Mouse (Mus musculus) liver, embryonic 14.5 days (tissue): ENCODE results near the gene Adam19. TPM values are rescaled to one million over a fixed set of nuclear protein-coding genes. Genes with fewer than 3 reads are reported as not detected.

ENCODE experiments used
- ATAC-seq: fragments of 200-750 bp; cut with Nextera tagmentation; 2 replicates; pipeline ENCODE4 v1.8.0; 2017; ENCODE audit warnings: moderate number of reproducible peaks, mild to moderate bottlenecking, moderate library complexity; ENCODE audit not compliant: insufficient read depth
- DNase-seq, 3 experiments: peaks; one replicate each; pipeline ENCODE4 v3.0.0-alpha.2; 2012 to 2013; ENCODE audit warnings: low read depth in 3 of 3, low spot score in 3 of 3
- H3K27ac ChIP-seq: fragments of 300-500 bp; sonication (generic); 2 replicates; pipeline ENCODE4 v1.5.1; 2014; ENCODE audit warnings: moderate library complexity, mild to moderate bottlenecking, control low read depth, inconsistent platforms
- H3K27me3 ChIP-seq: fragments of 300-500 bp; sonication (generic); 2 replicates; pipeline ENCODE4 v1.6.1; 2014; ENCODE audit warnings: mild to moderate bottlenecking, low read length, moderate library complexity; ENCODE audit not compliant: control insufficient read depth, insufficient read depth
- H3K36me3 ChIP-seq: fragments of 300-500 bp; sonication (generic); replicated peaks from 2 replicates; pipeline ENCODE4 v1.6.1; 2014; ENCODE audit warnings: low read depth; ENCODE audit not compliant: control insufficient read depth, insufficient read depth
- H3K4me1 ChIP-seq, 2 experiments: fragments of 200-500 bp in 1 of 2; fragments of 300-500 bp in 1 of 2; sonication (generic) in 1 of 2; replicated peaks; 2 replicates each; pipeline ENCODE4 v1.6.1; 2012 to 2014; ENCODE audit warnings: antibody characterized with exemption in 1 of 2, inconsistent platforms in 1 of 2, low read length in 1 of 2; ENCODE audit not compliant: control insufficient read depth in 2 of 2, insufficient read depth in 2 of 2
- H3K4me2 ChIP-seq: fragments of 300-500 bp; sonication (generic); 2 replicates; pipeline ENCODE4 v1.6.1; 2014; ENCODE audit warnings: low read depth, mild to moderate bottlenecking, control low read depth, moderate library complexity
- H3K4me3 ChIP-seq, 2 experiments: fragments of 200-500 bp in 1 of 2; fragments of 300-500 bp in 1 of 2; sonication (generic) in 1 of 2; 2 replicates each; pipeline ENCODE4 v1.5.1; 2012 to 2014; ENCODE audit warnings: low read depth in 2 of 2, low read length in 2 of 2, mild to moderate bottlenecking in 2 of 2, control low read depth in 1 of 2, inconsistent platforms in 1 of 2, moderate library complexity in 1 of 2; ENCODE audit not compliant: insufficient read depth in 1 of 2
- H3K9ac ChIP-seq: fragments of 300-500 bp; sonication (generic); replicated peaks from 2 replicates; pipeline ENCODE4 v1.6.1; 2014; ENCODE audit warnings: mild to moderate bottlenecking, control low read depth, moderate library complexity
- H3K9me3 ChIP-seq: fragments of 300-500 bp; sonication (generic); 2 replicates; pipeline ENCODE4 v1.6.1; 2016; ENCODE audit warnings: low read length, mixed read lengths; ENCODE audit not compliant: control insufficient read depth
- CTCF ChIP-seq: IDR thresholded peaks from 2 replicates; pipeline ENCODE4 v1.5.1; 2016; ENCODE audit warnings: antibody characterized with exemption, low read depth, control low read depth
- EP300 ChIP-seq: IDR thresholded peaks from 2 replicates; pipeline ENCODE4 v1.6.1; 2016; ENCODE audit warnings: antibody characterized with exemption, low read depth
- WGBS: fragments of 180-500 bp; shearing (Covaris S2); extraction: QIAGEN DNeasy Blood & Tissue Kit; methylation state at CpG from one replicate; pipeline ENCODE4 v1.1.7; 2014; ENCODE audit not compliant: insufficient replicate concordance; 5-methylcytosine and 5-hydroxymethylcytosine counted together
- polyA plus RNA-seq, 2 experiments: library from polyadenylated mRNA; depleted of rRNA in 1 of 2; stranded (reverse) in 1 of 2; unstranded in 1 of 2; fragments of >200 nt; fragmentation: Nextera tagmentation in 1 of 2; extraction: Ambion mirVana in 1 of 2; gene quantifications; 2 replicates each; pipeline versions ENCODE4 v1.2.1 to v1.2.3; 2012 to 2014

Adam19 gene
- polyA plus RNA-seq, 2 experiments, result 0.60 to 1.2 TPM

DNA sequence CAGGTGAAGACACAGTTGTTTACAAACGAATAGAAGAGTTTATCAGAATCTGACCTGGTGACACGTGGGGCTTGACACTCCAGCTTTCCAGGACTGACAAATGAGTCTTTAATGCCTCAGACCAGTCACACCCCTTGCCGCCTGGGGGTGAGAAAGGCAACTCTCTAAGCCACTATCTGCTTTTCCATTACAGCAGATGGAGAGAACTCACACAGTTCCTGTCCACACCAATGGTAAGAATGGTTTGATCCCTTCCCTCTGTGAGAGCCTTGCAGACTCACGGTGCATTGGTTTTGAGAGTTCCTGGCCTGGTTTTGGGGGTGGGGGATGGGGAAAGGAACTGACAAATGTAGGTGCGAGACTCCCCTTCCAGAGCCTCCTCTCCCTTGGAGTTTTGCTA, 1.5 kb upstream of the Adam19 start:
- no peaks in the 10 kb centered on the region for H3K9me3 ChIP-seq
- H3K4me2 ChIP-seq, result no peak overlapping the region
- TF ChIP-seq CTCF (no peak), EP300 (no peak)
- ATAC-seq (no peak), DNase-seq (no peak)
- H3K4me3 ChIP-seq, result no peak overlapping the region
- peaks cover 45% of the 10 kb centered on the region for H3K27me3 ChIP-seq
- H3K9ac ChIP-seq, result no peak overlapping the region
- 32% methylated on average over 5 of the region's 5 CpGs for WGBS
- no peak overlapping the region for H3K27ac ChIP-seq
- H3K4me1 ChIP-seq, result no peaks in the 10 kb centered on the region; a peak in 1 of 4 replicates
- no peaks in the 10 kb centered on the region for H3K36me3 ChIP-seq

- Histone ChIP-seq H3K36me3 (no peaks in the 10 kb centered on the region), H3K9ac (no peak overlapping the region), H3K4me1 (no peaks in the 10 kb centered on the region; a peak in 1 of 4 replicates), H3K27ac (no peak overlapping the region), H3K4me2 (peak overlapping the region; percentile 47), H3K9me3 (no peaks in the 10 kb centered on the region), H3K27me3 (peaks cover 45% of the 10 kb centered on the region), H3K4me3 (peak overlapping the region in 1 of 2 experiments; percentile 39; a peak in 1 of 4 replicates)
- 27% methylated on average over 13 of the region's 13 CpGs for WGBS
- no peak for DNase-seq
- TF ChIP-seq EP300 (no peak), CTCF (no peak)
- ATAC-seq, result 0 out of 2 replicates have a peak, but pooled peaks have one; percentile 15
These were observed 589 bp upstream of the Adam19 start for GRCm38 (mm10) chr11:46054911-46055895.

DNA sequence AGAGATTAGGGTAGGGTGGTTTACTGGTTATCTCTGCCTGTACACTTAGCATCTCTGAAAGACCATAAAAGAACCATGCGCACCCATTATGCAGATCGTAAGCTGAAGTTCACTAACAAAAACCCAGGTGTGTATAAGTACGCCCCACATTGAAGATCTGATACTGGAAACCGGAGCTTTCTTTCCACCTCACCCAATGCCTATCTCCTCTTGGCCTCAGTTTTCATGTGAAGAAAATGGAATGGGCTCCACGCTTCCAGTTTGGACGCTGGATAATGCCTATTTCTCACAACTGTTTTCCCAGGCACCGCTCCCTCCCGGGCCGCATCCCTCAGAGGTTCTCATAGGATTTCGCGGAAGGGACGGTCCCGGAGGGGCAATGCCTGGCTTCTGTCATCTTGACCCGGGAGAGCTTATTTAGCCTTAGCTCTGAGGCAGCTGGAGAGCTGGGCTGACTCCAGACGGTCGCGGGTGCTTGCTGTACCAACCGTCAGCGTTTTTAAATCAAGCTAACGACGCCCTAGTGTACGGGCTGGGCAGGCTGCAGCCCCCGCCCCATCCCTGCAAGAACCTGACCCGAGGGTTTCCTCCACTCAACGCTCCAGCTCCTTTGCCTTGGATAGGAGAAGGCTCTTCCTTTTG, 1.1 kb downstream of the Adam19 start:
- no peak overlapping the region for H3K27ac ChIP-seq
- H3K9ac ChIP-seq, result no peak overlapping the region
- no peak for ATAC-seq
- TF ChIP-seq EP300, result no peak
- no peak for TF ChIP-seq CTCF
- no peaks in the 10 kb centered on the region; a peak in 2 of 4 replicates for H3K4me1 ChIP-seq
- H3K4me2 ChIP-seq, result peak overlapping the region; percentile 47
- DNase-seq, result no peak
- H3K27me3 ChIP-seq, result peaks cover 45% of the 10 kb centered on the region
- WGBS, result 4% methylated on average over 25 of the region's 25 CpGs
- no peaks in the 10 kb centered on the region for H3K9me3 ChIP-seq
- H3K36me3 ChIP-seq, result no peaks in the 10 kb centered on the region
- H3K4me3 ChIP-seq, result peak overlapping the region; percentile 13 to 21

DNA sequence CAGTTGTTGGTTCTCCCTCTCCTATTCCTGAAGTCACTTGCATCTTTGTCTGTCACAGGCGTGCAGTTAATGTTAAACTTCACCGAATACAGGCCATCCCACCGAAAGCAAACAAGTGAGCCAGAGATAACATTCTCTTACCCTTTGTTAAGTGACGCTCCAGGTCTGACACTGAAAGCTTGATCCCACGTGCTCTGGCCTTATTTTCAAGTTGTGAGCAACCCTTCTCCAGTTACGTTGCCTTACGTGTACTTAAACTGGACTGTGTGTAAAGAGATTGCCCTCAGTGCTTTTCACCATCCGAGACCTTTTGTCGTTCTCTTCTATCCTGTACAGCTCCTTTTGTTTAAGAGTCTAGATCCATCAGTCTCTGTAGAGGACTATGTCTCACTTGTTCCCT, 2.2 kb downstream of the Adam19 start:
- ATAC-seq, result no peak
- no peak for TF ChIP-seq EP300
- TF ChIP-seq CTCF, result no peak
- H3K4me1 ChIP-seq, result no peaks in the 10 kb centered on the region; a peak in 2 of 4 replicates
- H3K9ac ChIP-seq, result no peak overlapping the region
- WGBS, result 50% methylated on average over 9 of the region's 9 CpGs
- no peaks in the 10 kb centered on the region for H3K9me3 ChIP-seq
- peaks cover 47% of the 10 kb centered on the region for H3K27me3 ChIP-seq
- peak overlapping the region; percentile 28; the same call in 1 of the 2 replicates for H3K4me2 ChIP-seq
- H3K36me3 ChIP-seq, result no peaks in the 10 kb centered on the region
- no peak overlapping the region for H3K27ac ChIP-seq
- no peak overlapping the region for H3K4me3 ChIP-seq
- no peak for DNase-seq

- H3K36me3 ChIP-seq, result no peaks in the 10 kb centered on the region
- no peak overlapping the region for H3K9ac ChIP-seq
- TF ChIP-seq CTCF (no peak), EP300 (no peak)
- 78% methylated on average over 4 of the region's 4 CpGs for WGBS
- no peaks in the 10 kb centered on the region for H3K9me3 ChIP-seq
- peaks cover 0 to 1% of the 10 kb centered on the region in 2 experiments; a peak in 2 of 4 replicates for H3K4me1 ChIP-seq
- H3K27ac ChIP-seq, result no peak overlapping the region
- H3K4me2 ChIP-seq, result no peak overlapping the region
- H3K27me3 ChIP-seq, result peaks cover 52% of the 10 kb centered on the region
- no peak for DNase-seq
- no peak for ATAC-seq
- no peak overlapping the region for H3K4me3 ChIP-seq
These were observed 3.1 kb downstream of the Adam19 start for GRCm38 (mm10) chr11:46058916-46059315.
